18 mouse cellular contexts compared by ENCODE assay signal in genomic region chr14:31658126-31658680, GRCm38 (mm10). TPM values are rescaled to one million over a fixed set of nuclear protein-coding genes. Genes with fewer than 3 reads are reported as not detected.
A peak's percentile ranks its signal among the peaks of the same experiment; 100 is the strongest.
DNase-seq lines count a peak whose midpoint lies in the region; ATAC-seq and TF ChIP-seq lines count a peak whose summit lies in the region.
"Had no signal": no experiment of that assay in that cellular context is flagged by ENCODE, and none has a peak within 500 bp of the region (broad histone marks: within the 10 kb centered on the region; RNA-seq: fewer than 3 reads in every experiment).

No protein-coding gene starts in this region.

- DNase-seq in heart, embryonic 10.5 days (ENCODE audit: low spot score): no peak
- DNase-seq in heart, postnatal 25 days (ENCODE audit: low spot score): no peak
- DNase-seq in intestine, embryonic 14.5 days (ENCODE audit: low spot score): peak; percentile 46
- no peak for DNase-seq in CH12.LX (ENCODE audit: extremely low read depth)
- DNase-seq in ovary, postnatal 10 days (ENCODE audit: low spot score): no peak
- DNase-seq: adrenal gland, adult 8-10 months; cerebellum, postnatal 25 days; gastrocnemius, postnatal 10 days; lung, postnatal 14 days; right cerebral cortex, adult 18-20 months; thymus, adult 2 months had no signal

- no peak for TF ChIP-seq POLR2A in CH12.LX (IDR thresholded peaks at IDR 0.05; ENCODE audit: low read depth, low read length)

- in situ Hi-C loops in CH12.LX (cut with MboI; ENCODE audit: low pct_ligation_motif_present, low pct_unique_long_range_greater_than_20kb, low sequenced_read_pairs): loop anchor here (10.0 kb wide), 2 partner anchors 287 to 427 kb away; partner anchors contain the start of genes Dph3 and Oxnad1

- ATAC-seq in intestine, embryonic 14.5 days (replicated peaks; ENCODE audit: low FRiP score, low TSS enrichment, low read depth): no peak
- ATAC-seq in intestine, embryonic 16.5 days: no peak

- no peak overlapping the region for H3K4me3 ChIP-seq in heart, embryonic 10.5 days
- H3K4me3 ChIP-seq in intestine, embryonic 14.5 days (ENCODE audit: low read depth, low read length): no peak overlapping the region
- no peak overlapping the region for H3K4me3 ChIP-seq in intestine, embryonic 16.5 days (ENCODE audit: low read length)
- no peak overlapping the region for H3K4me3 ChIP-seq in CH12.LX (replicated peaks in 1 of 3; ENCODE audit: low read depth in 2 of 3, low read length in 2 of 3, poor library complexity in 1 of 3)
- no peak overlapping the region for H3K4me3 ChIP-seq in brown adipose tissue, adult 24 weeks (ENCODE audit: insufficient read depth, low read depth, low read length)
- H3K4me3 ChIP-seq: hindbrain, embryonic 15.5 days had no signal

- H3K4me2 ChIP-seq in intestine, embryonic 14.5 days (ENCODE audit: low read length): no peak overlapping the region
- H3K4me2 ChIP-seq in intestine, embryonic 16.5 days (ENCODE audit: low read depth, low read length): no peak overlapping the region
- H3K4me2 ChIP-seq in CH12.LX (ENCODE audit: insufficient read depth, low read depth, poor library complexity, severe bottlenecking): no peak overlapping the region
- H3K4me2 ChIP-seq: hindbrain, embryonic 15.5 days had no signal

- H3K9ac ChIP-seq in intestine, embryonic 14.5 days (ENCODE audit: low read length): no peak overlapping the region
- no peak overlapping the region for H3K9ac ChIP-seq in intestine, embryonic 16.5 days (ENCODE audit: low read depth, low read length)
- no peak overlapping the region for H3K9ac ChIP-seq in CH12.LX (ENCODE audit: insufficient read depth, low read depth)
- H3K9ac ChIP-seq: hindbrain, embryonic 15.5 days; liver, embryonic 14.5 days had no signal

- WGBS in heart, embryonic 10.5 days: 91% methylated on average over 8 of the region's 8 CpGs
- WGBS in intestine, embryonic 14.5 days: 93% methylated on average over 8 of the region's 8 CpGs
- 89% methylated on average over 8 of the region's 8 CpGs for WGBS in intestine, embryonic 16.5 days

- intact Hi-C loops in heart, postnatal 25 days (cut with DNase I): loop anchor here (5.0 kb wide), 4 partner anchors 69 to 419 kb away; no protein-coding TSS in a partner anchor

- peaks cover 67% of the 10 kb centered on the region for H3K4me1 ChIP-seq in heart, embryonic 10.5 days
- H3K4me1 ChIP-seq in intestine, embryonic 14.5 days (replicated peaks; ENCODE audit: control insufficient read depth, insufficient read depth, low read length): peaks cover 41% of the 10 kb centered on the region
- peaks cover 40% of the 10 kb centered on the region for H3K4me1 ChIP-seq in intestine, embryonic 16.5 days (ENCODE audit: control insufficient read depth, insufficient read depth, low read length)
- H3K4me1 ChIP-seq in CH12.LX (ENCODE audit: control insufficient read depth in 1 of 2, insufficient read depth in 2 of 2): peaks cover 32 to 96% of the 10 kb centered on the region in 2 experiments
- H3K4me1 ChIP-seq in brown adipose tissue, adult 24 weeks (ENCODE audit: control insufficient read depth, insufficient read depth, insufficient read length, low read length): peaks cover 19% of the 10 kb centered on the region

- TF ChIP-seq EP300 in CH12.LX (IDR thresholded peaks at IDR 0.05; ENCODE audit: low read length): no peak

- TF ChIP-seq RAD21 in CH12.LX (IDR thresholded peaks at IDR 0.05; ENCODE audit: low read depth, low read length): no peak

- no peaks in the 10 kb centered on the region; the same call in 1 of the 2 replicates for H3K79me2 ChIP-seq in CH12.LX (replicated peaks; ENCODE audit: control insufficient read depth, extremely low read depth, insufficient read depth, poor library complexity, severe bottlenecking)

- H3K27ac ChIP-seq in heart, embryonic 10.5 days: peak overlapping the region; percentile 94
- H3K27ac ChIP-seq in intestine, embryonic 14.5 days (ENCODE audit: low read depth): no peak overlapping the region
- H3K27ac ChIP-seq in intestine, embryonic 16.5 days (ENCODE audit: low read length): no peak overlapping the region
- H3K27ac ChIP-seq in CH12.LX (ENCODE audit: insufficient read depth, low read depth): peak overlapping the region; percentile 2; the same call in 1 of the 2 replicates
- 0 out of 2 replicates have a peak overlapping the region, but pooled peaks have one; percentile 6 for H3K27ac ChIP-seq in brown adipose tissue, adult 24 weeks (replicated peaks; ENCODE audit: low read depth, low read length)
- H3K27ac ChIP-seq: liver, embryonic 14.5 days had no signal

- H3K9me3 ChIP-seq in heart, embryonic 10.5 days: no peaks in the 10 kb centered on the region
- H3K9me3 ChIP-seq in intestine, embryonic 14.5 days (ENCODE audit: control insufficient read depth, low read length): no peaks in the 10 kb centered on the region
- no peaks in the 10 kb centered on the region for H3K9me3 ChIP-seq in intestine, embryonic 16.5 days (ENCODE audit: control insufficient read depth, low read length)
- H3K9me3 ChIP-seq in CH12.LX (replicated peaks; ENCODE audit: low read length): no peaks in the 10 kb centered on the region
- H3K9me3 ChIP-seq: hindbrain, embryonic 15.5 days had no signal

- no peaks in the 10 kb centered on the region for H3K36me3 ChIP-seq in heart, embryonic 10.5 days
- H3K36me3 ChIP-seq in intestine, embryonic 14.5 days (ENCODE audit: control insufficient read depth, insufficient read depth, low read length): no peaks in the 10 kb centered on the region
- H3K36me3 ChIP-seq in intestine, embryonic 16.5 days (ENCODE audit: control insufficient read depth, insufficient read depth, low read length): no peaks in the 10 kb centered on the region
- peaks cover 0 to 8% of the 10 kb centered on the region in 2 experiments for H3K36me3 ChIP-seq in CH12.LX (replicated peaks in 1 of 2; ENCODE audit: control insufficient read depth in 1 of 2, insufficient read depth in 1 of 2, low read length in 1 of 2)
- H3K36me3 ChIP-seq: hindbrain, embryonic 15.5 days had no signal

- dilution Hi-C loops in CH12.LX (cut with MboI; ENCODE audit: extremely low pct_ligation_motif_present, extremely low pct_unique_long_range_greater_than_20kb, low sequenced_read_pairs): no loop called here

- H3K27me3 ChIP-seq in heart, embryonic 10.5 days (ENCODE audit: insufficient read depth, poor library complexity, severe bottlenecking): no peaks in the 10 kb centered on the region
- no peaks in the 10 kb centered on the region for H3K27me3 ChIP-seq in intestine, embryonic 14.5 days (replicated peaks; ENCODE audit: control insufficient read depth, insufficient read depth, low read length)
- H3K27me3 ChIP-seq in intestine, embryonic 16.5 days (replicated peaks; ENCODE audit: control insufficient read depth, insufficient read depth, low read length): no peaks in the 10 kb centered on the region
- no peaks in the 10 kb centered on the region for H3K27me3 ChIP-seq in CH12.LX (replicated peaks)
- H3K27me3 ChIP-seq: hindbrain, embryonic 15.5 days had no signal

- no peak for TF ChIP-seq CTCF in CH12.LX (conservative IDR thresholded peaks at IDR 0.05 in 1 of 2, IDR thresholded peaks at IDR 0.05 in 1 of 2; ENCODE audit: low read depth in 2 of 2, low read length in 2 of 2)

TF ChIP-seq in CH12.LX, 34 proteins besides CTCF, POLR2A, EP300 and RAD21:
- TF ChIP-seq JUND (conservative IDR thresholded peaks at IDR 0.05; ENCODE audit: low read depth, low read length) (no peak), RCOR1 (conservative IDR thresholded peaks at IDR 0.05; ENCODE audit: low read depth, low read length) (no peak), ZC3H11A (IDR thresholded peaks at IDR 0.05; ENCODE audit: low read depth, low read length) (no peak), SMC3 (IDR thresholded peaks at IDR 0.05; ENCODE audit: low read depth, low read length) (no peak), NRF1 (IDR thresholded peaks at IDR 0.05; ENCODE audit: low read depth, low read length) (no peak)

RNA-seq across cellular contexts. Expression of gene Hacl1, which starts 17.1 kb away (rescaled TPM):
- polyA plus RNA-seq in heart, embryonic 10.5 days (2016; fragmentation: Nextera tagmentation; extraction: Ambion mirVana): 7.8 and 8.8 TPM in 2 replicates
- 10 to 100 TPM in 1 of 2 experiments, 1 to 10 TPM in 1; 5.7 to 13.6 TPM for total RNA-seq in heart, postnatal 25 days (2021)
- 10.4 and 13.5 TPM in 2 replicates for polyA plus RNA-seq in intestine, embryonic 14.5 days (2014; fragmentation: Nextera tagmentation; extraction: Ambion mirVana)
- 19.9 and 26.1 TPM in 2 replicates for polyA plus RNA-seq in intestine, embryonic 16.5 days (2015; fragmentation: Nextera tagmentation; extraction: Ambion mirVana)
- total RNA-seq in CH12.LX (2012; rRNA removed): 14.3 and 20.2 TPM in 2 replicates
- 22.6 and 23.7 TPM in 2 replicates for total RNA-seq in CH12.LX (2014; rRNA removed)
- polyA plus RNA-seq in CH12.LX (2012; ENCODE audit: insufficient read length, low read depth): 13.6 and 13.7 TPM in 2 replicates
- polyA plus RNA-seq in brown adipose tissue, adult 24 weeks (2012; ENCODE audit: insufficient read depth, insufficient read length, missing spikeins): 77.1 and 106 TPM in 2 replicates

RNA-seq across cellular contexts. Expression of gene Btd, which starts 17.4 kb away (rescaled TPM):
- polyA plus RNA-seq in heart, embryonic 10.5 days (2016; fragmentation: Nextera tagmentation; extraction: Ambion mirVana): 21.2 and 23.8 TPM in 2 replicates
- 10 to 100 TPM in 1 of 2 experiments, 1 to 10 TPM in 1; 9.1 to 10.4 TPM for total RNA-seq in heart, postnatal 25 days (2021)
- polyA plus RNA-seq in intestine, embryonic 14.5 days (2014; fragmentation: Nextera tagmentation; extraction: Ambion mirVana): 21.9 and 28.8 TPM in 2 replicates
- 30.0 and 31.2 TPM in 2 replicates for polyA plus RNA-seq in intestine, embryonic 16.5 days (2015; fragmentation: Nextera tagmentation; extraction: Ambion mirVana)
- 14.1 and 16.2 TPM in 2 replicates for total RNA-seq in CH12.LX (2012; rRNA removed)
- 22.5 and 23.0 TPM in 2 replicates for total RNA-seq in CH12.LX (2014; rRNA removed)
- 18.2 and 25.4 TPM in 2 replicates for polyA plus RNA-seq in CH12.LX (2012; ENCODE audit: insufficient read length, low read depth)
- 27.9 and 30.4 TPM in 2 replicates for polyA plus RNA-seq in brown adipose tissue, adult 24 weeks (2012; ENCODE audit: insufficient read depth, insufficient read length, missing spikeins)

RNA-seq across cellular contexts. Expression of gene Gm49387, which starts 17.5 kb away (rescaled TPM):
- 0.74 and 2.4 TPM in 2 replicates for polyA plus RNA-seq in heart, embryonic 10.5 days (2016; fragmentation: Nextera tagmentation; extraction: Ambion mirVana)
- 1 to 10 TPM in 1 of 2 experiments, under 1 TPM in 1; 0.47 to 1.5 TPM for total RNA-seq in heart, postnatal 25 days (2021)
- 0.78 and 2.3 TPM in 2 replicates for polyA plus RNA-seq in intestine, embryonic 14.5 days (2014; fragmentation: Nextera tagmentation; extraction: Ambion mirVana)
- polyA plus RNA-seq in intestine, embryonic 16.5 days (2015; fragmentation: Nextera tagmentation; extraction: Ambion mirVana): 3.0 and 4.3 TPM in 2 replicates
- total RNA-seq in CH12.LX (2012; rRNA removed): not detected in 2 replicates
- total RNA-seq in CH12.LX (2014; rRNA removed): not detected in 2 replicates
- 0.71 TPM in 1 of 2 replicates, not detected in the other for polyA plus RNA-seq in CH12.LX (2012; ENCODE audit: insufficient read length, low read depth)
- polyA plus RNA-seq in brown adipose tissue, adult 24 weeks (2012; ENCODE audit: insufficient read depth, insufficient read length, missing spikeins): not detected in 2 replicates
- total RNA-seq: adrenal gland, adult 8-10 months; layer of hippocampus, adult 8-10 months; megakaryocyte-erythroid progenitor cell, adult 5-6 weeks; MEL had no signal
- polyA plus RNA-seq: hindbrain, embryonic 15.5 days; thymus, adult 2 months had no signal

Comparison
In these comparisons a context has a peak if more than half of its experiments do, and no peak if none do; other contexts are left out.
1. H3K27ac ChIP-seq: peak in heart, embryonic 10.5 days (single experiment), CH12.LX (single experiment) and brown adipose tissue, adult 24 weeks (single experiment); none in intestine, embryonic 14.5 days (single experiment) and intestine, embryonic 16.5 days (single experiment).